Mouse (Mus musculus) thymus, postnatal 0 days (tissue): ENCODE results near the gene Adra2b. TPM values are rescaled to one million over a fixed set of nuclear protein-coding genes. Genes with fewer than 3 reads are reported as not detected.

ENCODE experiments used
- DNase-seq: peaks from one replicate; pipeline ENCODE4 v3.0.0-alpha.2; 2015; ENCODE audit warnings: low spot score
- polyA plus RNA-seq: library from polyadenylated mRNA; unstranded; fragments of >200 nt; fragmentation: Nextera tagmentation; extraction: Ambion mirVana; gene quantifications from 2 replicates; pipeline ENCODE4 v1.2.1, GENCODE M21; 2015

Adra2b gene
- polyA plus RNA-seq, 1 experiment from 2014 or later: 0.47 TPM

- no peak for DNase-seq
These were observed 24.6 kb upstream of the Adra2b start, which contains the start of gene Astl for GRCm38 (mm10) chr2:127338416-127338815. Gene Astl (plus strand): TSS chr2:127338639.

- peak; percentile 56 for DNase-seq
These were observed 24.2 kb upstream of the Adra2b start for GRCm38 (mm10) chr2:127338833-127339232.

GRCm38 (mm10) chr2:127339262-127339661 lies 23.7 kb upstream of the Adra2b start:
- DNase-seq: no peak

GRCm38 (mm10) chr2:127341159-127341558 lies 21.8 kb upstream of the Adra2b start:
- peak; percentile 82 for DNase-seq

GRCm38 (mm10) chr2:127346334-127346733 lies 16.7 kb upstream of the Adra2b start:
- no peak for DNase-seq

GRCm38 (mm10) chr2:127347147-127347985 lies 15.6 kb upstream of the Adra2b start:
- no peak for DNase-seq

GRCm38 (mm10) chr2:127353881-127354280 lies 9.1 kb upstream of the Adra2b start:
- no peak for DNase-seq

- DNase-seq: no peak
These were observed 259 bp downstream of the Adra2b start for GRCm38 (mm10) chr2:127363282-127363652.

- no peak for DNase-seq
These were observed 688 bp downstream of the Adra2b start for GRCm38 (mm10) chr2:127363696-127364095.

GRCm38 (mm10) chr2:127364452-127364851 lies 1.4 kb downstream of the Adra2b start:
- no peak for DNase-seq

GRCm38 (mm10) chr2:127367126-127367820 lies 4.3 kb downstream of the Adra2b start:
- no peak for DNase-seq

- DNase-seq: no peak
These were observed 6.8 kb downstream of the Adra2b start for GRCm38 (mm10) chr2:127369703-127370376.

- DNase-seq: no peak
These were observed 7.8 kb downstream of the Adra2b start for GRCm38 (mm10) chr2:127370561-127371483.

GRCm38 (mm10) chr2:127371484-127371861 lies 8.5 kb downstream of the Adra2b start:
- DNase-seq: no peak

GRCm38 (mm10) chr2:127372082-127372481 lies 9.1 kb downstream of the Adra2b start:
- DNase-seq: no peak

- DNase-seq: no peak
These were observed 11.1 kb downstream of the Adra2b start for GRCm38 (mm10) chr2:127374131-127374530.

GRCm38 (mm10) chr2:127375087-127375486 lies 12.1 kb downstream of the Adra2b start:
- no peak for DNase-seq

GRCm38 (mm10) chr2:127375759-127376341 lies 12.8 kb downstream of the Adra2b start:
- DNase-seq: peak; percentile 35

- DNase-seq: no peak
These were observed 13.5 kb downstream of the Adra2b start for GRCm38 (mm10) chr2:127376423-127377051.
